Mouse (Mus musculus): Measurements from ENCODE around the gene Klhl42. TPM values are rescaled to one million over a fixed set of nuclear protein-coding genes. Genes with fewer than 3 reads are reported as not detected.

The Klhl42 gene
- polyA plus RNA-seq, 1 experiment from 2014 or later: 6.8 TPM

DNA sequence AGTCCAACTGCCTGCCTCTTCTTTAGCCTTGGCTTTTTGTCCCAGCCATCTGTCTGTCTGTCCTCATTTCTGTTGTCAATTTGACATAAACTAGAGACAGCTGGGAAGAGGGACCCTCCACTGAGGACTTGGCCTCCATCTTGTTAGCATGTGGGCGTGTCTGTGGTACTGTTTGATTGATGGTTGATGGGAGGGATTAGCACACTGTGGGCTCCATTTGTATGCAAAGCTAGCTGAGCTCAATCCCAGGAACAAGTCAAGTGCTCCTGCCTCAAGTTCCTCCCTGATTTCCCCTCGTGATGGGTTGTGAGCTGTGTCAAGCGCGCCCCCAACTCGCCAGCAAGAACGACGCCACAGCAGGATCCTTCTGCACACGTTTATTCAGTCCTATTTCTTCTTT, 14.3 kb upstream of the Klhl42 start:
- Histone ChIP-seq H3K36me3 (ENCODE audit: control insufficient read depth, insufficient read depth, low read length) (peaks cover 4% of the 10 kb centered on the region; the same call in 1 of the 2 replicates), H3K4me1 (replicated peaks; ENCODE audit: control insufficient read depth, insufficient read depth, low read length) (no peaks in the 10 kb centered on the region), H3K4me2 (no peak overlapping the region), H3K4me3 (ENCODE audit: low read depth, low read length) (no peak overlapping the region), H3K27ac (ENCODE audit: low read depth, low read length) (no peak overlapping the region), H3K9ac (ENCODE audit: low read depth, low read length) (no peak overlapping the region), H3K9me3 (ENCODE audit: control insufficient read depth, low read length) (no peaks in the 10 kb centered on the region), H3K27me3 (replicated peaks; ENCODE audit: control insufficient read depth, insufficient read depth, low read length) (no peaks in the 10 kb centered on the region)
- DNase-seq (ENCODE audit: low spot score) (no peak), ATAC-seq (replicated peaks; ENCODE audit: low FRiP score) (no peak)
- WGBS: 80% methylated on average over 8 of the region's 8 CpGs

DNA sequence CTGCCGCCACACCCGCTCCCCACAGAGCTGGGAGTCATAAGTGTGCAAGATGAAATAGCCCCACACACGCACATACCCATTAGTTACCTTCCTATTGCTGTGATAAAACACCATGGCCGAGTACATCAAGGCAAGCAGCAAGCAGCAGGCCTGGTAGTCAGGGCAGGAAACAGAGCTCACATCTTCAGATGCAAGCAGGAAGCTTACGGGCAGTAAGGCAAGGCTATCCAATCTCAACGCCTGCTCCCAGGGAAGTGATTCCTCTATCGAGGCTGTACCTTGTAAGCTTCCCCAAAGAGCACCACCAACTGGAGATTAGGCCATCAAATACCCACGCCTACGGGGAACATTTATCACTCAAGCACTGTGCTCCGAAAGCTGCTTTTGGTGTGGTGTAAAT, 11.3 kb upstream of the Klhl42 start:
- H3K4me2 ChIP-seq: no peak overlapping the region
- ATAC-seq (replicated peaks; ENCODE audit: low FRiP score): no peak
- H3K4me3 ChIP-seq (ENCODE audit: low read depth, low read length): no peak overlapping the region
- H3K27ac ChIP-seq (ENCODE audit: low read depth, low read length): no peak overlapping the region
- WGBS: 88% methylated on average over 10 of the region's 10 CpGs
- H3K9ac ChIP-seq (ENCODE audit: low read depth, low read length): no peak overlapping the region
- H3K27me3 ChIP-seq (replicated peaks; ENCODE audit: control insufficient read depth, insufficient read depth, low read length): no peaks in the 10 kb centered on the region
- H3K36me3 ChIP-seq (ENCODE audit: control insufficient read depth, insufficient read depth, low read length): no peaks in the 10 kb centered on the region
- no peaks in the 10 kb centered on the region for H3K9me3 ChIP-seq (ENCODE audit: control insufficient read depth, low read length)
- H3K4me1 ChIP-seq (replicated peaks; ENCODE audit: control insufficient read depth, insufficient read depth, low read length): no peaks in the 10 kb centered on the region
- DNase-seq (ENCODE audit: low spot score): no peak

DNA sequence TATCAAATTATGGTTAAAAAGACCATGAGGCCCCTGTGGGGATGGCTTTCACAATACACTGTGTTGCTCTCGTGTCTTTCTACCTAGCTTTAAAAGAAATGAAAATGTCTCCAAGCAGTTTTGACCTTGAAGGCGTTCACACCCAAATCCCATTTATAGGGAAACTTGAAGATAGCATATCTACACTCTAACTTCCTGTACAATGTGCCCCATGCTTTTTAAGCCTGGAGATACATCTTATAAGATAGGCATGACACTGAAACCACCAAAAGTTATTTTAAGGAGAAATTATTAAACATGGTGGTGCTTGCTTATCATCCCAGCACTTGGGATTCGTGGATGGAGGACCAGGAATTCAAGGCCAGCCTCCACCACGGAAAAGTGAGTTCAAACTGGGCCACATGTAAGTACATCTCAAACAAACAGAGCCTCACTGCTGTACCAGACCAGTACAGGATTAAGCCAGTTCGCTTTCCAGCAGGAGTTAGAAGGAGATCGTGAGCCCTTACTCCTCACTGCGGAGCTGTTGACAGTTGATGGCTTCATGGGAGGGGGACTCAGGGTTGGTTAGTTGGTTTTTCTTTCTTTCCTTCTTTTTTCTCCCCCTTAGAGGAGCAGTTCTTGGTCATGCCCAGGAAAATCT, 5.7 kb upstream of the Klhl42 start:
- Histone ChIP-seq H3K4me2 (no peak overlapping the region), H3K4me1 (replicated peaks; ENCODE audit: control insufficient read depth, insufficient read depth, low read length) (peaks cover 5% of the 10 kb centered on the region), H3K36me3 (ENCODE audit: control insufficient read depth, insufficient read depth, low read length) (no peaks in the 10 kb centered on the region), H3K4me3 (ENCODE audit: low read depth, low read length) (no peak overlapping the region), H3K9ac (ENCODE audit: low read depth, low read length) (no peak overlapping the region), H3K27ac (ENCODE audit: low read depth, low read length) (no peak overlapping the region), H3K9me3 (ENCODE audit: control insufficient read depth, low read length) (no peaks in the 10 kb centered on the region), H3K27me3 (replicated peaks; ENCODE audit: control insufficient read depth, insufficient read depth, low read length) (no peaks in the 10 kb centered on the region)
- WGBS: 53% methylated on average over 7 of the region's 7 CpGs
- no peak for ATAC-seq (replicated peaks; ENCODE audit: low FRiP score)
- no peak for DNase-seq (ENCODE audit: low spot score)

DNA sequence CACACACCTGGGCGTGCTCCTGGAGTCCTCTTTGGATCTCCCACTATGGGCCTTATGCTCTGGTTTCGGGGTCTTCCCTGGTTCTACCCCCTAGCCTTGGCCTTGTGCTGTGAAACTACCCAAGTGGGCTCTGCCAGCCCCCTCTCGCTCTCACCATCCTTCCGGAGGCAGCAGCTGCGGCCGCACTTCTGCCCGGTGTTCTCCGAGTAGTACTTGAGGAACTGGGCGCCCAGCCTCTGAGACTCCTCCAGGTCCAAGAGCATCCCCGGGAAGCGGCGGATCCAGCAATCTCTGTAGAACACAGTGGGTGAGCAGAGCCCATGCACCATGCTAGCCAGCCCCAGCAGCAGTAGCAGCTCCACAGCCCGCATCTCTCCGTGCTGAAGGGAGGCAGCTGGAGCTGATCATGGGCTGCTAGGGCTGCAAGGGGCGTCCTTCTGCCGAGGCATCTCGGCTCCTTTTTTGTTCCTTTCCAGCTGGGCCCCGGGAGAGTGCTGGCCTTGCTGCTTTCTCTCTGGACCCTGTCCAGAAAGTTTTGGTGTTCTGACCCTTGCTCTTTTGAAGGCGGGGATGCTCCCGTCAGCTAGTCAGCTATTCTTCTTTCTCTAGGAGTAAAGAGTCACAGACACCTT, 4.5 kb upstream of the Klhl42 start, which contains the start of gene Mansc4:
Mansc4 (minus strand) TSS at position 439 of the 632 bp plus-strand sequence.
- no peak within 1 kb of the TSS for H3K27ac ChIP-seq (ENCODE audit: low read depth, low read length)
- DNase-seq (ENCODE audit: low spot score): peak; percentile 39
- H3K9me3 ChIP-seq (ENCODE audit: control insufficient read depth, low read length): no peaks in the 10 kb centered on the region
- peaks cover 6% of the 10 kb centered on the region for H3K4me1 ChIP-seq (replicated peaks; ENCODE audit: control insufficient read depth, insufficient read depth, low read length)
- WGBS: 16% methylated on average over 20 of the region's 20 CpGs
- H3K4me2 ChIP-seq: peak within 1 kb of the TSS; percentile 47
- no peak within 1 kb of the TSS for H3K9ac ChIP-seq (ENCODE audit: low read depth, low read length)
- H3K36me3 ChIP-seq (ENCODE audit: control insufficient read depth, insufficient read depth, low read length): no peaks in the 10 kb centered on the region
- H3K4me3 ChIP-seq (ENCODE audit: low read depth, low read length): no peak within 1 kb of the TSS
- no peak for ATAC-seq (replicated peaks; ENCODE audit: low FRiP score)
- H3K27me3 ChIP-seq (replicated peaks; ENCODE audit: control insufficient read depth, insufficient read depth, low read length): no peaks in the 10 kb centered on the region

DNA sequence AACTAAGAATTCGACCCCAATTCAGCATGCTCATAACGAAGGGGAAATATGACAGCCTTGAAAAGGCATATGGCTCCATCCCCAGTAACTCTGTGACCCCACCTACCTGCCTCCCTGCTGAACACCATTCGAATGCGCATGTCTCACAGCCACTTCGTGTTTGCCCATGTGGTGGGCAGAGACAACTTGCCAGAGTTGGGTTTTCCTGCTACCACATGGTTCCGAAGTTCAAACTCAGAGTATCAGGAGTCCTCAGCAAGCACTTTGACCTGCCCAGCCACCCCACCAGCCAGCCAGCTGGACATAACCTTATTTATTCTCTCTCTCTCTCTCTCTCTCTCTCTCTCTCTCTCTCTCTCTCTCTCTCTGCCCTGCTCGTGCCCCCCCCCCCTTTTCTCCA, 3.4 kb upstream of the Klhl42 start:
- DNase-seq (ENCODE audit: low spot score) (no peak), ATAC-seq (replicated peaks; ENCODE audit: low FRiP score) (no peak)
- Histone ChIP-seq H3K4me3 (ENCODE audit: low read depth, low read length) (no peak overlapping the region), H3K27ac (ENCODE audit: low read depth, low read length) (no peak overlapping the region), H3K36me3 (ENCODE audit: control insufficient read depth, insufficient read depth, low read length) (no peaks in the 10 kb centered on the region), H3K27me3 (replicated peaks; ENCODE audit: control insufficient read depth, insufficient read depth, low read length) (no peaks in the 10 kb centered on the region), H3K9ac (ENCODE audit: low read depth, low read length) (no peak overlapping the region), H3K4me2 (no peak overlapping the region), H3K4me1 (replicated peaks; ENCODE audit: control insufficient read depth, insufficient read depth, low read length) (peaks cover 9% of the 10 kb centered on the region), H3K9me3 (ENCODE audit: control insufficient read depth, low read length) (no peaks in the 10 kb centered on the region)
- 54% methylated on average over 6 of the region's 7 CpGs for WGBS

DNA sequence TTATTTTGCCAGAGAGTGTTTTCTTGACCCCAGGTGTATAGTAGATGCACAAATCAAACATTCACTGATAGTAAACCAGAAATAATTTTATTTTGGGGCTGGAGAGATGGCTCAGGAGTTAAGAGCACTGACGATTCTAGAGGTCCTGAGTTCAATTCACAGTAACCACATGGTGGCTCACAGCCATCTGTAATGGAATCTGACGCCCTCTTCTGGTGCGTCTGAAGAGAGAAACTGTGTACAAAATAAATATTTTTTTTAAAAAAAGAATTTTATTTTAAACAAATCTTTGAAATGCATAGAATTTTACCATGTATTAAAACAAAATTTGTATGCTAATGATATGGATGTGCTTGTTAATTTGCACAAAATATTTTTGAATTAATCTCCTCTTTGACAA, 2.7 kb upstream of the Klhl42 start:
- no peak for DNase-seq (ENCODE audit: low spot score)
- Histone ChIP-seq H3K27me3 (replicated peaks; ENCODE audit: control insufficient read depth, insufficient read depth, low read length) (no peaks in the 10 kb centered on the region), H3K27ac (ENCODE audit: low read depth, low read length) (no peak overlapping the region), H3K9me3 (ENCODE audit: control insufficient read depth, low read length) (no peaks in the 10 kb centered on the region), H3K4me2 (no peak overlapping the region), H3K4me3 (ENCODE audit: low read depth, low read length) (no peak overlapping the region), H3K4me1 (replicated peaks; ENCODE audit: control insufficient read depth, insufficient read depth, low read length) (peaks cover 13% of the 10 kb centered on the region), H3K36me3 (ENCODE audit: control insufficient read depth, insufficient read depth, low read length) (no peaks in the 10 kb centered on the region), H3K9ac (ENCODE audit: low read depth, low read length) (no peak overlapping the region)
- no peak for ATAC-seq (replicated peaks; ENCODE audit: low FRiP score)
- 70% methylated on average over 3 of the region's 3 CpGs for WGBS

DNA sequence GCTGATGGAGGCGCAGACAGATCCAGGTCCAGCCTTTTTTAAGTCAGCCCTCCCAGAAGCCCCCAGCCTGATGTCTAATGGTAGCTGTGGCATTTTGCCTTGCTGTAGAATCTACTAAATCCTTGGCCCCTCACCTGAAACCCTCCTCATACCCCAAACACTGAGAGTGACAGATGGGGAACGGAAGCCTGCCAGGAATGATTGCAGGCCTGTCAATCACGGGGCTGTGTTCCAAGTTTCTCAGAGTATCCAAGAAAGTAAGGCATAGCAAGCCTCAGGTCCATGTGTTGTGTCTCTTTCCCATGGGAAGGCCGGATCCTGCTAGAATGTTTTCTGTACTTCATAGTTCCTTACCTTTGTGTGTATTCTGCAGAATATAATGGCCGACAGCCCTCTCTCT, 988 bp upstream of the Klhl42 start:
- no peaks in the 10 kb centered on the region for H3K9me3 ChIP-seq (ENCODE audit: control insufficient read depth, low read length)
- H3K4me3 ChIP-seq (ENCODE audit: low read depth, low read length): peak overlapping the region; percentile 94
- no peak for ATAC-seq (replicated peaks; ENCODE audit: low FRiP score)
- no peaks in the 10 kb centered on the region for H3K27me3 ChIP-seq (replicated peaks; ENCODE audit: control insufficient read depth, insufficient read depth, low read length)
- 74% methylated on average over 5 of the region's 5 CpGs for WGBS
- no peaks in the 10 kb centered on the region for H3K36me3 ChIP-seq (ENCODE audit: control insufficient read depth, insufficient read depth, low read length)
- DNase-seq (ENCODE audit: low spot score): no peak
- H3K9ac ChIP-seq (ENCODE audit: low read depth, low read length): no peak overlapping the region
- peaks cover 14% of the 10 kb centered on the region for H3K4me1 ChIP-seq (replicated peaks; ENCODE audit: control insufficient read depth, insufficient read depth, low read length)
- no peak overlapping the region for H3K27ac ChIP-seq (ENCODE audit: low read depth, low read length)
- H3K4me2 ChIP-seq: peak overlapping the region; percentile 95; the same call in 1 of the 2 replicates

DNA sequence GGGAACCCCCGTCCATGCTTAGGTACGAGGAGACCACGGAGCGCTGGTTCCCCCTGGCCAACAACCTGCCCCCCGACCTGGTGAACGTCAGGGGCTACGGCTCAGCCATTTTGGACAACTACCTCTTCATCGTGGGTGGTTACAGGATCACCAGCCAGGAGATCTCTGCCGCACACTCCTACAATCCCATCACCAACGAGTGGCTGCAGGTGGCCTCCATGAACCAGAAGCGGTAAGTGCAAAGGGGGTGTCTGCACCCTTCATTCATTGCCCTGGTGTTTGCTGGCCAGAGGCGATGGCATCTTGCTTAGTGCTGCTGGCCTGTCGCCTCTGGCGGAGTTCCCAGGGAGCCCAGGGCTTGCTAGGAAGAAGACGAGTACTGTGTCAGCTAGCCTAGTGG, 957 bp downstream of the Klhl42 start:
- H3K36me3 ChIP-seq (ENCODE audit: control insufficient read depth, insufficient read depth, low read length): no peaks in the 10 kb centered on the region; the same call in 1 of the 2 replicates
- WGBS: 4% methylated on average over 15 of the region's 15 CpGs
- H3K9me3 ChIP-seq (ENCODE audit: control insufficient read depth, low read length): no peaks in the 10 kb centered on the region
- H3K27ac ChIP-seq (ENCODE audit: low read depth, low read length): peak overlapping the region; percentile 73
- peaks cover 12% of the 10 kb centered on the region for H3K4me1 ChIP-seq (replicated peaks; ENCODE audit: control insufficient read depth, insufficient read depth, low read length)
- DNase-seq (ENCODE audit: low spot score): no peak
- H3K27me3 ChIP-seq (replicated peaks; ENCODE audit: control insufficient read depth, insufficient read depth, low read length): no peaks in the 10 kb centered on the region
- peak overlapping the region; percentile 95 for H3K4me2 ChIP-seq
- ATAC-seq (replicated peaks; ENCODE audit: low FRiP score): peak; percentile 24
- peak overlapping the region; percentile 94 for H3K4me3 ChIP-seq (ENCODE audit: low read depth, low read length)
- H3K9ac ChIP-seq (ENCODE audit: low read depth, low read length): peak overlapping the region; percentile 94

DNA sequence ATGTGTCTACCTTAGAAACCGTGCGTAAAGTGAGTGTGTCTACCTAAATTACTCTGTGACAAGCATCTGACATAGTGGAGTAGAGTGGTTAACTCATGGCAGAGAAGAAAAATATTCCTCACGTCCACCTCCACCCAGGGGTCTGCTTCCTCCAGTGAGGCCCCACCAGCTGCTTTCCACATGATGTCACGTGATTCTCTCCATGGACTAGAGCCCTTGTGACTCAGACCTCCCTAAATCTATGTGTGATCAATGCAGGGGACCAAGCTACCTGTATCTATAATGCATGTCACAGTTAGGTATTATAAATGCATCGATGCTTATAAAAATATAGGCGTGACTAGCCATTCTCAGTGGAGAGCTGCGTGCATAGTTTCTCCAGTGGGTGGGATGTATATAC, 3.6 kb downstream of the Klhl42 start:
- no peak overlapping the region for H3K9ac ChIP-seq (ENCODE audit: low read depth, low read length)
- H3K4me2 ChIP-seq: no peak overlapping the region
- no peaks in the 10 kb centered on the region for H3K9me3 ChIP-seq (ENCODE audit: control insufficient read depth, low read length)
- ATAC-seq (replicated peaks; ENCODE audit: low FRiP score) (no peak), DNase-seq (ENCODE audit: low spot score) (no peak)
- H3K4me1 ChIP-seq (replicated peaks; ENCODE audit: control insufficient read depth, insufficient read depth, low read length): peaks cover 12% of the 10 kb centered on the region
- 86% methylated on average over 7 of the region's 7 CpGs for WGBS
- H3K27me3 ChIP-seq (replicated peaks; ENCODE audit: control insufficient read depth, insufficient read depth, low read length): no peaks in the 10 kb centered on the region
- no peak overlapping the region for H3K4me3 ChIP-seq (ENCODE audit: low read depth, low read length)
- H3K36me3 ChIP-seq (ENCODE audit: control insufficient read depth, insufficient read depth, low read length): no peaks in the 10 kb centered on the region; the same call in 1 of the 2 replicates
- no peak overlapping the region for H3K27ac ChIP-seq (ENCODE audit: low read depth, low read length)
